Mouse (Mus musculus) small intestine, adult 2 months (tissue): ENCODE measurements around the gene 5730455P16Rik.

Source experiments
- CTCF ChIP-seq: fragments of 200-500 bp; IDR thresholded peaks from 2 replicates; pipeline ENCODE4 v1.5.1; 2012; ENCODE audit warnings: low read depth, mild to moderate bottlenecking, control low read depth, inconsistent platforms, low read length, moderate library complexity, mixed read lengths; ENCODE audit not compliant: insufficient replicate concordance, insufficient read length; ENCODE audit errors: extremely low read depth
- POLR2A ChIP-seq: fragments of 200-500 bp; IDR thresholded peaks from 2 replicates; pipeline ENCODE4 v1.6.1; 2012; ENCODE audit warnings: low read depth, mild to moderate bottlenecking, control low read depth, inconsistent platforms, low read length, moderate library complexity

GRCm38 (mm10) chr11:80425247-80425778 lies 47.5 kb upstream of the 5730455P16Rik start:
- TF ChIP-seq CTCF (no peak), POLR2A (no peak)
